Mouse (Mus musculus): ENCODE results near the gene Rhd. TPM values are rescaled to one million over a fixed set of nuclear protein-coding genes. Genes with fewer than 3 reads are reported as not detected.

Gene Rhd
- polyA plus RNA-seq, 1 experiment: not detected

- H3K4me3 ChIP-seq (ENCODE audit: insufficient read depth, low read length): no peak overlapping the region
- no peak overlapping the region for H3K27ac ChIP-seq (ENCODE audit: insufficient read depth, low read depth, low read length)
- no peak for TF ChIP-seq CTCF (IDR thresholded peaks at IDR 0.05; ENCODE audit: low read depth, low read length)
- no peak for TF ChIP-seq POLR2A (IDR thresholded peaks at IDR 0.05; ENCODE audit: borderline replicate concordance, low read depth, low read length)
- peaks cover 9% of the 10 kb centered on the region for H3K4me1 ChIP-seq (ENCODE audit: control insufficient read depth, insufficient read depth, low read length)
These were observed 9.0 kb upstream of the Rhd start for GRCm38 (mm10) chr4:134855371-134855770.

GRCm38 (mm10) chr4:134856056-134856455, 8.3 kb upstream of the Rhd start:
- TF ChIP-seq CTCF (IDR thresholded peaks at IDR 0.05; ENCODE audit: low read depth, low read length): no peak
- TF ChIP-seq POLR2A (IDR thresholded peaks at IDR 0.05; ENCODE audit: borderline replicate concordance, low read depth, low read length): no peak
- H3K4me1 ChIP-seq (ENCODE audit: control insufficient read depth, insufficient read depth, low read length): peaks cover 9% of the 10 kb centered on the region
- no peak overlapping the region for H3K27ac ChIP-seq (ENCODE audit: insufficient read depth, low read depth, low read length)
- H3K4me3 ChIP-seq (ENCODE audit: insufficient read depth, low read length): no peak overlapping the region

GRCm38 (mm10) chr4:134856501-134856900, 7.8 kb upstream of the Rhd start:
- H3K4me3 ChIP-seq (ENCODE audit: insufficient read depth, low read length): no peak overlapping the region
- peaks cover 9% of the 10 kb centered on the region for H3K4me1 ChIP-seq (ENCODE audit: control insufficient read depth, insufficient read depth, low read length)

GRCm38 (mm10) chr4:134858494-134858893, 5.8 kb upstream of the Rhd start:
- TF ChIP-seq CTCF (IDR thresholded peaks at IDR 0.05; ENCODE audit: low read depth, low read length) (no peak), POLR2A (IDR thresholded peaks at IDR 0.05; ENCODE audit: borderline replicate concordance, low read depth, low read length) (no peak)
- Histone ChIP-seq H3K27ac (ENCODE audit: insufficient read depth, low read depth, low read length) (no peak overlapping the region), H3K4me1 (ENCODE audit: control insufficient read depth, insufficient read depth, low read length) (peaks cover 4% of the 10 kb centered on the region), H3K4me3 (ENCODE audit: insufficient read depth, low read length) (no peak overlapping the region)

More at GRCm38 (mm10) chr4:134856501-134856900, 7.8 kb upstream of the Rhd start:
- H3K27ac ChIP-seq (ENCODE audit: insufficient read depth, low read depth, low read length): no peak overlapping the region
- TF ChIP-seq CTCF (IDR thresholded peaks at IDR 0.05; ENCODE audit: low read depth, low read length) (no peak), POLR2A (IDR thresholded peaks at IDR 0.05; ENCODE audit: borderline replicate concordance, low read depth, low read length) (no peak)

- TF ChIP-seq POLR2A (IDR thresholded peaks at IDR 0.05; ENCODE audit: borderline replicate concordance, low read depth, low read length) (no peak), CTCF (IDR thresholded peaks at IDR 0.05; ENCODE audit: low read depth, low read length) (no peak)
- no peak overlapping the region for H3K4me3 ChIP-seq (ENCODE audit: insufficient read depth, low read length)
- no peaks in the 10 kb centered on the region for H3K4me1 ChIP-seq (ENCODE audit: control insufficient read depth, insufficient read depth, low read length)
- no peak overlapping the region for H3K27ac ChIP-seq (ENCODE audit: insufficient read depth, low read depth, low read length)
These were observed 2.5 kb upstream of the Rhd start for GRCm38 (mm10) chr4:134861884-134862283.

- no peak overlapping the region for H3K4me3 ChIP-seq (ENCODE audit: insufficient read depth, low read length)
- no peak overlapping the region for H3K27ac ChIP-seq (ENCODE audit: insufficient read depth, low read depth, low read length)
These were observed 1.3 kb upstream of the Rhd start for GRCm38 (mm10) chr4:134862996-134863395.

GRCm38 (mm10) chr4:134865340-134865739, 1.0 kb downstream of the Rhd start:
- no peak for TF ChIP-seq POLR2A (IDR thresholded peaks at IDR 0.05; ENCODE audit: borderline replicate concordance, low read depth, low read length)
- no peak overlapping the region for H3K27ac ChIP-seq (ENCODE audit: insufficient read depth, low read depth, low read length)
- H3K4me3 ChIP-seq (ENCODE audit: insufficient read depth, low read length): no peak overlapping the region
- no peaks in the 10 kb centered on the region for H3K4me1 ChIP-seq (ENCODE audit: control insufficient read depth, insufficient read depth, low read length)

More at GRCm38 (mm10) chr4:134862996-134863395, 1.3 kb upstream of the Rhd start:
- no peak for TF ChIP-seq POLR2A (IDR thresholded peaks at IDR 0.05; ENCODE audit: borderline replicate concordance, low read depth, low read length)
- TF ChIP-seq CTCF (IDR thresholded peaks at IDR 0.05; ENCODE audit: low read depth, low read length): no peak
- H3K4me1 ChIP-seq (ENCODE audit: control insufficient read depth, insufficient read depth, low read length): no peaks in the 10 kb centered on the region

GRCm38 (mm10) chr4:134865789-134866188, 1.5 kb downstream of the Rhd start:
- Histone ChIP-seq H3K4me1 (ENCODE audit: control insufficient read depth, insufficient read depth, low read length) (0 out of 2 replicates have a peak, but pooled peaks cover 2% of the 10 kb centered on the region), H3K27ac (ENCODE audit: insufficient read depth, low read depth, low read length) (no peak overlapping the region), H3K4me3 (ENCODE audit: insufficient read depth, low read length) (no peak overlapping the region)
- TF ChIP-seq CTCF (IDR thresholded peaks at IDR 0.05; ENCODE audit: low read depth, low read length) (no peak), POLR2A (IDR thresholded peaks at IDR 0.05; ENCODE audit: borderline replicate concordance, low read depth, low read length) (no peak)

GRCm38 (mm10) chr4:134867213-134867612, 2.9 kb downstream of the Rhd start:
- H3K4me3 ChIP-seq (ENCODE audit: insufficient read depth, low read length): no peak overlapping the region
- peaks cover 7% of the 10 kb centered on the region for H3K4me1 ChIP-seq (ENCODE audit: control insufficient read depth, insufficient read depth, low read length)
- no peak overlapping the region for H3K27ac ChIP-seq (ENCODE audit: insufficient read depth, low read depth, low read length)
- TF ChIP-seq POLR2A (IDR thresholded peaks at IDR 0.05; ENCODE audit: borderline replicate concordance, low read depth, low read length) (no peak), CTCF (IDR thresholded peaks at IDR 0.05; ENCODE audit: low read depth, low read length) (no peak)

- Histone ChIP-seq H3K4me3 (ENCODE audit: insufficient read depth, low read length) (no peak overlapping the region), H3K4me1 (ENCODE audit: control insufficient read depth, insufficient read depth, low read length) (peaks cover 7% of the 10 kb centered on the region), H3K27ac (ENCODE audit: insufficient read depth, low read depth, low read length) (no peak overlapping the region)
- TF ChIP-seq CTCF (IDR thresholded peaks at IDR 0.05; ENCODE audit: low read depth, low read length): no peak
- TF ChIP-seq POLR2A (IDR thresholded peaks at IDR 0.05; ENCODE audit: borderline replicate concordance, low read depth, low read length): no peak
These were observed 3.3 kb downstream of the Rhd start for GRCm38 (mm10) chr4:134867661-134868060.

- no peak for TF ChIP-seq CTCF (IDR thresholded peaks at IDR 0.05; ENCODE audit: low read depth, low read length)
- TF ChIP-seq POLR2A (IDR thresholded peaks at IDR 0.05; ENCODE audit: borderline replicate concordance, low read depth, low read length): no peak
- no peak overlapping the region for H3K27ac ChIP-seq (ENCODE audit: insufficient read depth, low read depth, low read length)
These were observed 3.7 kb downstream of the Rhd start for GRCm38 (mm10) chr4:134868065-134868464.

More at GRCm38 (mm10) chr4:134868065-134868464, 3.7 kb downstream of the Rhd start:
- Histone ChIP-seq H3K4me1 (ENCODE audit: control insufficient read depth, insufficient read depth, low read length) (peaks cover 7% of the 10 kb centered on the region), H3K4me3 (ENCODE audit: insufficient read depth, low read length) (no peak overlapping the region)

All from bone marrow macrophage, adult 2 months (primary cell).